In genomic region chr10:62216595-62216994, GRCm38 (mm10) we compare ENCODE assay signal across 9 mouse cellular contexts. TPM values are rescaled to one million over a fixed set of nuclear protein-coding genes. Genes with fewer than 3 reads are reported as not detected.
DNase-seq lines count a peak whose midpoint lies in the region; ATAC-seq and TF ChIP-seq lines count a peak whose summit lies in the region.
"Had no signal": no experiment of that assay in that cellular context is flagged by ENCODE, and none has a peak within 500 bp of the region (broad histone marks: within the 10 kb centered on the region; RNA-seq: fewer than 3 reads in every experiment).

No protein-coding gene starts in this region.

- TF ChIP-seq CTCF in forebrain, postnatal 0 days (IDR thresholded peaks at IDR 0.05; ENCODE audit: low read depth), result no peak

- WGBS in forebrain, embryonic 10.5 days, result 58% methylated on average over 5 of the region's 5 CpGs
- 61% methylated on average over 5 of the region's 5 CpGs for WGBS in forebrain, postnatal 0 days
- 46% methylated on average over 5 of the region's 5 CpGs for WGBS in heart, embryonic 14.5 days

- no peaks in the 10 kb centered on the region for H3K36me3 ChIP-seq in forebrain, embryonic 10.5 days (replicated peaks)
- H3K36me3 ChIP-seq in forebrain, postnatal 0 days (ENCODE audit: insufficient read depth), result no peaks in the 10 kb centered on the region
- H3K36me3 ChIP-seq in heart, embryonic 14.5 days (ENCODE audit: control insufficient read depth, insufficient read depth, low read length), result no peaks in the 10 kb centered on the region
- H3K36me3 ChIP-seq: embryonic facial prominence, embryonic 12.5 days had no signal

- H3K27ac ChIP-seq in forebrain, embryonic 10.5 days, result peak overlapping the region; percentile 75
- H3K27ac ChIP-seq in forebrain, postnatal 0 days (ENCODE audit: low read depth, low read length), result no peak overlapping the region
- peak overlapping the region; percentile 66 to 67; a peak in 3 of 4 replicates for H3K27ac ChIP-seq in heart, embryonic 14.5 days (replicated peaks in 1 of 2; ENCODE audit: control insufficient read depth in 1 of 2, insufficient read depth in 1 of 2, low read depth in 2 of 2, low read length in 2 of 2)
- H3K27ac ChIP-seq: embryonic facial prominence, embryonic 12.5 days had no signal

- peaks cover 15% of the 10 kb centered on the region for H3K4me1 ChIP-seq in forebrain, embryonic 10.5 days
- no peaks in the 10 kb centered on the region for H3K4me1 ChIP-seq in forebrain, postnatal 0 days (ENCODE audit: insufficient read depth)
- peaks cover 0 to 4% of the 10 kb centered on the region in 2 experiments; a peak in 1 of 4 replicates for H3K4me1 ChIP-seq in heart, embryonic 14.5 days (ENCODE audit: control insufficient read depth in 2 of 2, insufficient read depth in 2 of 2, low read length in 2 of 2)

- no peak overlapping the region for H3K9ac ChIP-seq in forebrain, postnatal 0 days
- H3K9ac ChIP-seq in heart, embryonic 14.5 days (ENCODE audit: low read length), result no peak overlapping the region
- H3K9ac ChIP-seq: embryonic facial prominence, embryonic 12.5 days had no signal

- no peak overlapping the region for H3K4me3 ChIP-seq in forebrain, embryonic 10.5 days
- no peak overlapping the region for H3K4me3 ChIP-seq in forebrain, postnatal 0 days (ENCODE audit: low read depth, low read length)
- H3K4me3 ChIP-seq in heart, embryonic 14.5 days (ENCODE audit: control insufficient read depth in 1 of 2, insufficient read depth in 1 of 2, low read depth in 1 of 2, low read length in 2 of 2), result no peak overlapping the region
- H3K4me3 ChIP-seq: embryonic facial prominence, embryonic 12.5 days had no signal

- no peaks in the 10 kb centered on the region for H3K27me3 ChIP-seq in forebrain, embryonic 10.5 days (ENCODE audit: poor library complexity, severe bottlenecking)
- no peaks in the 10 kb centered on the region for H3K27me3 ChIP-seq in forebrain, postnatal 0 days (ENCODE audit: insufficient read depth, low read length)
- no peaks in the 10 kb centered on the region for H3K27me3 ChIP-seq in heart, embryonic 14.5 days (ENCODE audit: control insufficient read depth, insufficient read depth, low read length)
- H3K27me3 ChIP-seq: embryonic facial prominence, embryonic 12.5 days had no signal

- H3K4me2 ChIP-seq in forebrain, postnatal 0 days (ENCODE audit: low read depth), result no peak overlapping the region
- no peak overlapping the region for H3K4me2 ChIP-seq in heart, embryonic 14.5 days (ENCODE audit: low read length)
- H3K4me2 ChIP-seq: embryonic facial prominence, embryonic 12.5 days had no signal

- no peak for ATAC-seq in forebrain, postnatal 0 days
- peak; percentile 63 for ATAC-seq in cerebellum, adult (ENCODE audit: insufficient number of reproducible peaks, low FRiP score, low TSS enrichment)
- no peak for ATAC-seq in heart, embryonic 14.5 days (ENCODE audit: insufficient number of reproducible peaks, insufficient read depth, low FRiP score, low read depth)

- no peaks in the 10 kb centered on the region for H3K9me3 ChIP-seq in forebrain, embryonic 10.5 days
- no peaks in the 10 kb centered on the region for H3K9me3 ChIP-seq in forebrain, postnatal 0 days (ENCODE audit: low read length)
- H3K9me3 ChIP-seq in heart, embryonic 14.5 days (ENCODE audit: control insufficient read depth, low read length), result no peaks in the 10 kb centered on the region
- H3K9me3 ChIP-seq: embryonic facial prominence, embryonic 12.5 days had no signal

- no peak for DNase-seq in forebrain, embryonic 10.5 days (ENCODE audit: extremely low spot score, low spot score)
- DNase-seq in forebrain, postnatal 0 days, result no peak
- peak; percentile 81 for DNase-seq in liver
- peak; percentile 55 for DNase-seq in retina, adult 2 months (ENCODE audit: low read depth, low spot score)
- DNase-seq in frontal cortex, adult 2 months (ENCODE audit: extremely low spot score in 1 of 2, low spot score in 1 of 2), result no peak
- no peak for DNase-seq in left cerebral cortex, adult 18-20 months (ENCODE audit: low spot score in 2 of 2)

RNA-seq across cellular contexts. Expression of gene Tspan15, which starts 14.5 kb away (rescaled TPM):
- polyA plus RNA-seq in forebrain, embryonic 10.5 days (2016; fragmentation: Nextera tagmentation; extraction: Ambion mirVana), result 20.3 and 21.9 TPM in 2 replicates
- 7.2 and 11.6 TPM in 2 replicates for total RNA-seq in forebrain, postnatal 0 days (2014; rRNA removed)
- polyA plus RNA-seq in forebrain, postnatal 0 days (2015; fragmentation: Nextera tagmentation; extraction: Ambion mirVana), result 11.6 and 15.2 TPM in 2 replicates
- polyA plus RNA-seq in heart, embryonic 14.5 days (2014; fragmentation: Nextera tagmentation; extraction: Ambion mirVana), result 4.8 and 5.1 TPM in 2 replicates
- polyA plus RNA-seq in frontal cortex, adult 2 months (2012; rRNA removed), result 29.5 and 39.0 TPM in 2 replicates
- total RNA-seq in left cerebral cortex, adult 18-20 months (2021), result 1 to 10 TPM; 8.3 to 9.0 TPM

RNA-seq across cellular contexts. Expression of gene Tacr2, which starts 35.6 kb away (rescaled TPM):
- polyA plus RNA-seq in forebrain, embryonic 10.5 days (2016; fragmentation: Nextera tagmentation; extraction: Ambion mirVana), result not detected in 2 replicates
- not detected in 2 replicates for total RNA-seq in forebrain, postnatal 0 days (2014; rRNA removed)
- not detected in 2 replicates for polyA plus RNA-seq in forebrain, postnatal 0 days (2015; fragmentation: Nextera tagmentation; extraction: Ambion mirVana)
- polyA plus RNA-seq in heart, embryonic 14.5 days (2014; fragmentation: Nextera tagmentation; extraction: Ambion mirVana), result not detected in 2 replicates
- polyA plus RNA-seq in frontal cortex, adult 2 months (2012; rRNA removed), result 0.18 and 0.27 TPM in 2 replicates
- under 1 TPM; 0.23 to 0.30 TPM for total RNA-seq in left cerebral cortex, adult 18-20 months (2021)
- polyA plus RNA-seq: embryonic facial prominence, embryonic 12.5 days had no signal

Comparison
In these comparisons a context has a peak if more than half of its experiments do, and no peak if none do; other contexts are left out.
1. DNase-seq: peak in liver (single experiment) and retina, adult 2 months (single experiment); none in forebrain, embryonic 10.5 days (single experiment), forebrain, postnatal 0 days (single experiment), frontal cortex, adult 2 months (0 of 2) and left cerebral cortex, adult 18-20 months (0 of 2).